Mouse (Mus musculus) ovary, postnatal 10 days (tissue): ENCODE data around the gene C1qtnf1.
"Not testable (repeated sequence)": the region's sequence is repeated elsewhere in the genome, so short reads cannot be mapped to it uniquely, and the experiment has no call there.

Experiments used
- DNase-seq: peaks from one replicate; pipeline ENCODE4 v3.0.0; 2022; ENCODE audit warnings: low spot score

The C1qtnf1 gene

GRCm38 (mm10) chr11:118427986-118428385 lies at the start of gene C1qtnf1:
TSS of gene C1qtnf1 (plus strand) at chr11:118428203.
- no peak for DNase-seq

- no peak for DNase-seq
Observed at GRCm38 (mm10) chr11:118378656-118379055, 49.3 kb upstream of the C1qtnf1 start.

- DNase-seq = peak; percentile 67
Observed at GRCm38 (mm10) chr11:118379251-118380009, 48.6 kb upstream of the C1qtnf1 start.

- not testable (repeated sequence) for DNase-seq
Observed at GRCm38 (mm10) chr11:118387816-118388215, 40.2 kb upstream of the C1qtnf1 start.

- DNase-seq = no peak
Observed at GRCm38 (mm10) chr11:118393991-118394390, 34.0 kb upstream of the C1qtnf1 start.

GRCm38 (mm10) chr11:118394538-118394937 lies 33.5 kb upstream of the C1qtnf1 start:
- DNase-seq = no peak

GRCm38 (mm10) chr11:118397806-118398530 lies 30.0 kb upstream of the C1qtnf1 start:
- no peak for DNase-seq

- no peak for DNase-seq
Observed at GRCm38 (mm10) chr11:118399891-118400565, 28.0 kb upstream of the C1qtnf1 start.

- DNase-seq = no peak
Observed at GRCm38 (mm10) chr11:118400566-118400936, 27.5 kb upstream of the C1qtnf1 start.

GRCm38 (mm10) chr11:118401195-118401594 lies 26.8 kb upstream of the C1qtnf1 start:
- no peak for DNase-seq

- DNase-seq = no peak
Observed at GRCm38 (mm10) chr11:118401760-118402280, 26.2 kb upstream of the C1qtnf1 start, which contains the start of gene Lgals3bp. TSS of gene Lgals3bp (minus strand) at chr11:118402092.

GRCm38 (mm10) chr11:118403183-118403582 lies 24.8 kb upstream of the C1qtnf1 start:
- DNase-seq = no peak

GRCm38 (mm10) chr11:118403951-118404899 lies 23.8 kb upstream of the C1qtnf1 start:
- no peak for DNase-seq

GRCm38 (mm10) chr11:118405311-118405710 lies 22.7 kb upstream of the C1qtnf1 start:
- DNase-seq = no peak

GRCm38 (mm10) chr11:118406521-118406920 lies 21.5 kb upstream of the C1qtnf1 start:
- no peak for DNase-seq

GRCm38 (mm10) chr11:118407318-118407910 lies 20.6 kb upstream of the C1qtnf1 start:
- no peak for DNase-seq

GRCm38 (mm10) chr11:118408051-118408740 lies 19.8 kb upstream of the C1qtnf1 start:
- no peak for DNase-seq

- DNase-seq = no peak
Observed at GRCm38 (mm10) chr11:118409106-118410072, 18.6 kb upstream of the C1qtnf1 start.

- no peak for DNase-seq
Observed at GRCm38 (mm10) chr11:118410073-118410444, 17.9 kb upstream of the C1qtnf1 start.
